Mouse (Mus musculus): Measurements from ENCODE around the gene 4933411K16Rik. TPM values are rescaled to one million over a fixed set of nuclear protein-coding genes. Genes with fewer than 3 reads are reported as not detected.

Gene 4933411K16Rik
- polyA plus RNA-seq, 1 experiment: 0.27 TPM

DNA sequence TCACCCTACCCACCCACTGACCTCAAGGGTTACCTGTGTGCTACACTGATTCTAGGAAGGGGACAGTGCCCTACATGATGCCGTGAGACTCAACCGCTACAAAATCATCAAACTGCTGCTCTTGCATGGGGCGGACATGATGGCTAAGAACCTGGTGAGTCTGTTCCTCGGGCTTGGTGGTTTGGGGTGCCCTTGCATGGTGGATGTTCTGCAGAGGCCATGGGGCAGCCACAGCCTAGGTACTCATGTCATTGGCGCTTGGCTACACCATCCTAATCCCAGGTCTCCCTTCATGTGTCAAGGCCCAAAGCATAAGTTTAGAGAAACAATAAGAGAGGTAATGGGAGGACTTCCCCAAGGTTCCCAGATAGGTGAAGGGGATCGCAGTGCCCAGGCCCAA lies 8.1 kb upstream of the 4933411K16Rik start:
- no peak overlapping the region for H3K4me3 ChIP-seq (ENCODE audit: control insufficient read depth, insufficient read depth, low read length)
- no peaks in the 10 kb centered on the region for H3K27me3 ChIP-seq (ENCODE audit: control insufficient read depth, insufficient read depth, low read length)
- H3K4me1 ChIP-seq (replicated peaks; ENCODE audit: control insufficient read depth, insufficient read depth, low read length): no peaks in the 10 kb centered on the region
- H3K27ac ChIP-seq (ENCODE audit: control insufficient read depth, insufficient read depth, low read length): no peak overlapping the region
- no peaks in the 10 kb centered on the region for H3K36me3 ChIP-seq (ENCODE audit: control insufficient read depth, insufficient read depth, low read length)
- TF ChIP-seq POLR2A (IDR thresholded peaks at IDR 0.05; ENCODE audit: control insufficient read depth, extremely low read depth, insufficient read depth, low read length, poor library complexity): no peak
- TF ChIP-seq CTCF (IDR thresholded peaks at IDR 0.05; ENCODE audit: borderline replicate concordance, control insufficient read depth, extremely low read depth, insufficient read depth, low read length, poor library complexity): no peak
- 96% methylated on average over 6 of the region's 6 CpGs for WGBS
- no peak for DNase-seq

DNA sequence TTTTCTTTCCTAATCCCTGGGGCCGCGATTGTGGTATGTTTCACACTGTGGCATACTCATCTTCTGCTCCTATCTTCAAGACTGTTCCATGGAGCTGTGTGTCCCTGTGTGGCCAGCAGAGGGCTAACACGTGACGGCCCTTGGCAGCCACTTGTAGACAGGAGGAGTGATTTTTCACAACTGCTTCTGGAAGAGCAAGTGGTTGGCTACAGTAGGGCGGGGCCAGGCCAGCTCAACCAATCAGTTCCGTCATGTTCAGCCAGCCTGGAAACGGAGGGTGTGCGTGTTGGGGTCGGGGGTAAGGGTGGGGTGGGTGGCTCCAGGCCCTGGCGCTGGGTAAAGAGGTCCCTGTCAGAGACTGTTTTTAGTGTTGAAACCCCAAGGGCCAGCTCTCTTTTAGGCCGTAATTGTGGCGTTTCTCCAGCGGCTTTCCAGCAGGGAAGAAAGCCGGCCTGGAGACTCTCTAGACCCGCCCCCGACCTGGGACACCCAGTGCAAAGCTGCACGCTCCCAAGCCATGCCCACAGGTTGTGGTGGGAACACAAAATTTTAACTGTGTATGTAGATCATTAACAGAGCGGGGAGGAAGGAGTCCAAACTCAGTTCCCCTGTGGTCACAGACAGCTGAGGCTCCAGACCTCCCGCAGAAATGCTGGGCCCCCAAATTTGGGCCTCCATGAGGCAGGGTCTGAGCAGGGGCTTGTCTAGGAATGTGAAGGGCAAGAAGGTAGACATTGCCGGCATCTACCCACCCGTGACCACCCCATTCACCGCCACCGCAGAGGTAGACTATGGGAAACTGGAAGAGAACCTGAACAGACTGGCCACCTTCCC lies 6.6 kb upstream of the 4933411K16Rik start, which contains the start of gene Hoga1:
Gene Hoga1 (plus strand): TSS at position 342 of the 834 bp plus-strand sequence.
- peak; percentile 55; the same call in 1 of the 2 replicates for TF ChIP-seq CTCF (IDR thresholded peaks at IDR 0.05; ENCODE audit: borderline replicate concordance, control insufficient read depth, extremely low read depth, insufficient read depth, low read length, poor library complexity)
- no peak for TF ChIP-seq POLR2A (IDR thresholded peaks at IDR 0.05; ENCODE audit: control insufficient read depth, extremely low read depth, insufficient read depth, low read length, poor library complexity)
- H3K27ac ChIP-seq (ENCODE audit: control insufficient read depth, insufficient read depth, low read length): no peak within 1 kb of the TSS
- 42% methylated on average over 23 of the region's 23 CpGs for WGBS
- no peaks in the 10 kb centered on the region for H3K27me3 ChIP-seq (ENCODE audit: control insufficient read depth, insufficient read depth, low read length)
- H3K36me3 ChIP-seq (ENCODE audit: control insufficient read depth, insufficient read depth, low read length): no peaks in the 10 kb centered on the region
- peak; percentile 59 for DNase-seq
- H3K4me3 ChIP-seq (ENCODE audit: control insufficient read depth, insufficient read depth, low read length): no peak within 1 kb of the TSS
- no peaks in the 10 kb centered on the region for H3K4me1 ChIP-seq (replicated peaks; ENCODE audit: control insufficient read depth, insufficient read depth, low read length)

DNA sequence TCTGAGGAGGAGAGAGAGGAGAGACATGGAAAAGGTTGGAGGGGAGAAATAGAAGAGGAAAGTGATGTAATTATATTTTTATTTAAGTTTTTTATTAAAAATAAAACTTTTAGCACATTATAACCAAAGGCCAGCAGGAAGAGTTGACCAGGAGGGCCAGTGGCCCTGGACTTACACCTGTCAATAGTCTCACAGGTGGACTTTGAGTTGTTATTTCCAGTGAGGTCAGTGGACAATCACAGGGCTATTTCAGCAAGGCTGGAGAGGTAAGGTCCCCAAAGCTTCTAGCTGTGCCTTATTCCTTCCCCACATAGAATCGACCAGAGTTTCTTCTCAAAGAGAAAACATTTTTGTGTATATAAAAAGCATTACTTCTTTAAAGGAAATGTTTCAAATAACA lies 1.8 kb upstream of the 4933411K16Rik start:
- Histone ChIP-seq H3K27ac (ENCODE audit: control insufficient read depth, insufficient read depth, low read length) (no peak overlapping the region), H3K27me3 (ENCODE audit: control insufficient read depth, insufficient read depth, low read length) (no peaks in the 10 kb centered on the region), H3K4me3 (ENCODE audit: control insufficient read depth, insufficient read depth, low read length) (no peak overlapping the region), H3K36me3 (ENCODE audit: control insufficient read depth, insufficient read depth, low read length) (no peaks in the 10 kb centered on the region), H3K4me1 (replicated peaks; ENCODE audit: control insufficient read depth, insufficient read depth, low read length) (no peaks in the 10 kb centered on the region)
- 81% methylated on average over 1 of the region's 1 CpGs for WGBS
- TF ChIP-seq CTCF (IDR thresholded peaks at IDR 0.05; ENCODE audit: borderline replicate concordance, control insufficient read depth, extremely low read depth, insufficient read depth, low read length, poor library complexity) (no peak), POLR2A (IDR thresholded peaks at IDR 0.05; ENCODE audit: control insufficient read depth, extremely low read depth, insufficient read depth, low read length, poor library complexity) (no peak)
- DNase-seq: no peak

DNA sequence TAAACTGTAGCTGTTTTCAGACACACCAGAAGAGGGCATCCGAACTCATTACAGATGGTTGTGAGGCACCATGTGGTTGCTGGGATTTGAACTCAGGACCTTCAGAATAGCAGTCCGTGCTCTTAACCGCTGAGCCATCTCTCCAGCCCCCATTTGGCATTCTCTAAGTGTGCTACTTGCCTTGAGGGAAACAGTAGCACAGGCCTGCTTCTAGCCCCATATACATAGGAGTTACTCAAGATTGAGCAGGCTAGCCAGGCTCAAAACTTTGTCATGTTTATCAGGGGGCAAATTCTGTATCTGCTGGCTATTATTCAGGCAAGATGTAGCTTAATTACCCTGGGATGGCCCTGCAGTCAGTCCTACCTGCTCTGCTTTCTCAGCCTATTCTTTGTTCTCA lies 697 bp upstream of the 4933411K16Rik start:
- 95% methylated on average over 3 of the region's 3 CpGs for WGBS
- no peak for TF ChIP-seq POLR2A (IDR thresholded peaks at IDR 0.05; ENCODE audit: control insufficient read depth, extremely low read depth, insufficient read depth, low read length, poor library complexity)
- TF ChIP-seq CTCF (IDR thresholded peaks at IDR 0.05; ENCODE audit: borderline replicate concordance, control insufficient read depth, extremely low read depth, insufficient read depth, low read length, poor library complexity): no peak
- H3K27me3 ChIP-seq (ENCODE audit: control insufficient read depth, insufficient read depth, low read length): no peaks in the 10 kb centered on the region
- no peak overlapping the region for H3K27ac ChIP-seq (ENCODE audit: control insufficient read depth, insufficient read depth, low read length)
- DNase-seq: no peak
- H3K36me3 ChIP-seq (ENCODE audit: control insufficient read depth, insufficient read depth, low read length): no peaks in the 10 kb centered on the region
- H3K4me1 ChIP-seq (replicated peaks; ENCODE audit: control insufficient read depth, insufficient read depth, low read length): no peaks in the 10 kb centered on the region
- no peak overlapping the region for H3K4me3 ChIP-seq (ENCODE audit: control insufficient read depth, insufficient read depth, low read length)

DNA sequence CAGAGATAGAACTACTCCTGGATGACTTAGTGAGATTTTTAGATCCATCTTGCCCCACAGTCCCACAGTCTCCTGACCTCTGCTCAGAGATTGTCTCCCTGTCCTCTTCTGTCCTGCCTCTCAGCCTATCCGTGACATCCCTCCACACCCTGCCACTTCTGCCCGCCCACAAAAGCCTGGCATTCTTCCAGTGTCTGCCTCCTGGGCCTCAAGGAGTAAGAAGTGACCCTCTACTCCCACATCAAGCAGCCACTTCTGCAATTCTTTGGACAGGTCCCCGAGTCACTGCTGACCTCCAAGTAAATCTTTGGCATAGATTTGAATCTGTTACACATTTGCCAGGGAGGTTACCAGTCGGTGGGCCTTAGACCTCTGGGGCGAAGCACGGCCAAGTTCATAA lies 2.2 kb downstream of the 4933411K16Rik start:
- peaks cover 2% of the 10 kb centered on the region for H3K4me1 ChIP-seq (replicated peaks; ENCODE audit: control insufficient read depth, insufficient read depth, low read length)
- no peaks in the 10 kb centered on the region for H3K36me3 ChIP-seq (ENCODE audit: control insufficient read depth, insufficient read depth, low read length)
- DNase-seq: no peak
- TF ChIP-seq POLR2A (IDR thresholded peaks at IDR 0.05; ENCODE audit: control insufficient read depth, extremely low read depth, insufficient read depth, low read length, poor library complexity) (no peak), CTCF (IDR thresholded peaks at IDR 0.05; ENCODE audit: borderline replicate concordance, control insufficient read depth, extremely low read depth, insufficient read depth, low read length, poor library complexity) (no peak)
- H3K27me3 ChIP-seq (ENCODE audit: control insufficient read depth, insufficient read depth, low read length): no peaks in the 10 kb centered on the region
- H3K27ac ChIP-seq (ENCODE audit: control insufficient read depth, insufficient read depth, low read length): no peak overlapping the region
- H3K4me3 ChIP-seq (ENCODE audit: control insufficient read depth, insufficient read depth, low read length): no peak overlapping the region
- WGBS: 70% methylated on average over 6 of the region's 6 CpGs

DNA sequence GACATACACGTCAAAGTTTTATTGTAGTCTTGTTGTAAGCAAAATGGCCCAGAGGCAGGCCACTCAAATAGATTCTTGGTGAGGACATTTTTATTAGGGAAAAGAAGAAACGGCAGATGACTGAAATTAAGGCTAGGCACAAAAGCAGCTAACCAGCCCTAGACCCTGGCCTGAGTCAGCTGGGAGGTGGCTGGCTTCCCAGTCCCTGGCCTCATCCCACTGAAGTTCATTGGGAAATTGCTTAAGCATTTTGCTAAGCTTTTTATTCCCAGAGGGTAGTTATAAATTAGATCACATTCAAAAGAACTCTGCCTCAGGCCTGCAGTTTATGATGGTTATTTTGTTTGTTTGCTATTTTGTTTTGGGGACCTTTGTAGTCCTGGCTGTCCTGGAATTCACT lies 3.8 kb downstream of the 4933411K16Rik start:
- DNase-seq: no peak
- TF ChIP-seq POLR2A (IDR thresholded peaks at IDR 0.05; ENCODE audit: control insufficient read depth, extremely low read depth, insufficient read depth, low read length, poor library complexity): no peak
- no peak for TF ChIP-seq CTCF (IDR thresholded peaks at IDR 0.05; ENCODE audit: borderline replicate concordance, control insufficient read depth, extremely low read depth, insufficient read depth, low read length, poor library complexity)
- no peak overlapping the region for H3K4me3 ChIP-seq (ENCODE audit: control insufficient read depth, insufficient read depth, low read length)
- no peaks in the 10 kb centered on the region for H3K27me3 ChIP-seq (ENCODE audit: control insufficient read depth, insufficient read depth, low read length)
- peaks cover 2% of the 10 kb centered on the region for H3K4me1 ChIP-seq (replicated peaks; ENCODE audit: control insufficient read depth, insufficient read depth, low read length)
- no peaks in the 10 kb centered on the region for H3K36me3 ChIP-seq (ENCODE audit: control insufficient read depth, insufficient read depth, low read length)
- no peak overlapping the region for H3K27ac ChIP-seq (ENCODE audit: control insufficient read depth, insufficient read depth, low read length)
- WGBS: 92% methylated on average over 2 of the region's 2 CpGs

Measured in thymus, adult 2 months (tissue).